Mouse (Mus musculus) megakaryocyte, embryonic 14.5 days (primary cell): Measurements from ENCODE around the gene Gm5678. TPM values are rescaled to one million over a fixed set of nuclear protein-coding genes. Genes with fewer than 3 reads are reported as not detected.
"Not testable (repeated sequence)": the region's sequence is repeated elsewhere in the genome, so short reads cannot be mapped to it uniquely, and the experiment has no call there.

ENCODE experiments used
- H3K27me3 ChIP-seq: replicated peaks from 2 replicates; pipeline ENCODE3; 2012; ENCODE audit warnings: inconsistent platforms
- H3K36me3 ChIP-seq: replicated peaks from 2 replicates; pipeline ENCODE3; 2012; ENCODE audit warnings: low read length, inconsistent platforms, mixed read lengths
- H3K4me1 ChIP-seq: 2 replicates; pipeline ENCODE4 v1.6.1; 2012; ENCODE audit warnings: inconsistent platforms
- H3K4me3 ChIP-seq: replicated peaks from 2 replicates; pipeline ENCODE3; 2012; ENCODE audit warnings: moderate library complexity, mild to moderate bottlenecking, inconsistent platforms
- H3K9me3 ChIP-seq: 2 replicates; pipeline ENCODE4 v1.6.1; 2012; ENCODE audit warnings: inconsistent platforms
- FLI1 ChIP-seq: IDR thresholded peaks from 2 replicates; pipeline ENCODE4 v1.6.1; 2012; ENCODE audit warnings: low read length, inconsistent platforms, mixed read lengths
- GATA1 ChIP-seq: IDR thresholded peaks from 3 replicates; pipeline ENCODE4 v1.6.1; 2012; ENCODE audit warnings: mixed read lengths, low read length, inconsistent platforms, borderline replicate concordance
- polyA plus RNA-seq: library from polyadenylated mRNA; stranded (reverse); fragments of >175 nt; gene quantifications from 2 replicates; pipeline ENCODE4 v1.2.3, GENCODE M21; 2012; ENCODE audit warnings: low replicate concordance; ENCODE audit not compliant: insufficient read depth

Gene Gm5678
- polyA plus RNA-seq, 1 experiment = not detected

GRCm38 (mm10) chr16:93648441-93649183 is 20.7 kb downstream of the Gm5678 start:
- no peak for TF ChIP-seq FLI1
- H3K9me3 ChIP-seq = no peaks in the 10 kb centered on the region
- no peaks in the 10 kb centered on the region for H3K36me3 ChIP-seq
- no peaks in the 10 kb centered on the region for H3K4me1 ChIP-seq
- no peak overlapping the region for H3K4me3 ChIP-seq
- H3K27me3 ChIP-seq = peaks cover 29% of the 10 kb centered on the region

DNA sequence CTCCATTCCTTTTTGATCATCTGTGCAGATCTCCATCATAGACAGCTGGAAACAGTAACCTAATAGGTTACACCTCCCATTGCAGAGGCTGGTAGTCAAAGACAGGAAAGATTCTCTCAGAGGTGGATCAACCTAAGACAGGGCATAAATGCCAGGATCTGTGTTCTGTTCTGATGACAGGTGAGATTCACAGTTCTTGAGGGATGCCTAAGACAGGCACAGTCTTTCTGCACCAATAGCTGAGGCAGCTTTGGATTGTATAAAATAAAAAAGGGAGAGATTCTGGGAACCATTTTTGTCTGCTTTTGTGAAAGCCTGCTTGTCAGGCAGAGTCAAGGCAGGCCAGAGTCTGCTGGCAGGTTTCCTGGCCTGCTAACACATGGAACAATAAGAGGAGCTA is 40.1 kb downstream of the Gm5678 start:
- Histone ChIP-seq H3K4me3 (no peak overlapping the region), H3K36me3 (no peaks in the 10 kb centered on the region)
- no peak for TF ChIP-seq GATA1
- no peak for TF ChIP-seq FLI1

GRCm38 (mm10) chr16:93669521-93669920 is 41.6 kb downstream of the Gm5678 start:
- Histone ChIP-seq H3K4me1 (no peaks in the 10 kb centered on the region), H3K36me3 (no peaks in the 10 kb centered on the region), H3K27me3 (no peaks in the 10 kb centered on the region), H3K4me3 (no peak overlapping the region), H3K9me3 (peaks cover 19% of the 10 kb centered on the region)
- TF ChIP-seq FLI1 = no peak

More for the DNA sequence above, 40.1 kb downstream of the Gm5678 start:
- no peaks in the 10 kb centered on the region for H3K27me3 ChIP-seq
- H3K9me3 ChIP-seq = peaks cover 19% of the 10 kb centered on the region
- H3K4me1 ChIP-seq = no peaks in the 10 kb centered on the region

- peaks cover 19% of the 10 kb centered on the region for H3K9me3 ChIP-seq
- not testable (repeated sequence) for H3K4me1 ChIP-seq, H3K27me3 ChIP-seq, H3K4me3 ChIP-seq, H3K36me3 ChIP-seq
Measured at GRCm38 (mm10) chr16:93670466-93670865, 42.6 kb downstream of the Gm5678 start.

- H3K4me1 ChIP-seq = no peaks in the 10 kb centered on the region
- TF ChIP-seq GATA1 (no peak), FLI1 (no peak)
- H3K27me3 ChIP-seq = peaks cover 8% of the 10 kb centered on the region
- H3K36me3 ChIP-seq = no peaks in the 10 kb centered on the region
- peaks cover 21% of the 10 kb centered on the region for H3K9me3 ChIP-seq
- no peak overlapping the region for H3K4me3 ChIP-seq
Measured at GRCm38 (mm10) chr16:93671064-93671463, 43.2 kb downstream of the Gm5678 start.

DNA sequence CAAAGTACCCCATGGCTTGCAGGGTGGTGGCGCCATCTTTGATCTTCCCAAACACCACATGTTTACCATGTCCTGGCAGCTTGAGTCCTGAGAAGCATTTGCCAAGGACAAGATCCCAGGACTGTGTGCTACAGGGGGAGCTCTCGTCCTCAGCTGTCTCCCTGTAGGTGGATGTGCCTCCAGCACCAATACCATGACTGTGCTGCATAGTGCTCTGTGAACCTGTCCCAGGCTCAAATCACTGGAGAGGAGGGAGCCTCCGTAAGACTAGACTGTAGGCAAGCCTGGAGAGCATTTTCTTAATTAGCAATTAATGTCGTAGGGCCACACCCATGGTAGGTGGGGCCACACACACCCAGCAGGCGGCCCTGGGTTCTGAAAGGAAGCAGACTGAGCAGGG is 48.5 kb downstream of the Gm5678 start:
- Histone ChIP-seq H3K4me1 (no peaks in the 10 kb centered on the region), H3K36me3 (no peaks in the 10 kb centered on the region), H3K4me3 (no peak overlapping the region), H3K27me3 (peaks cover 49% of the 10 kb centered on the region), H3K9me3 (peaks cover 24% of the 10 kb centered on the region)
- no peak for TF ChIP-seq FLI1
- no peak for TF ChIP-seq GATA1

DNA sequence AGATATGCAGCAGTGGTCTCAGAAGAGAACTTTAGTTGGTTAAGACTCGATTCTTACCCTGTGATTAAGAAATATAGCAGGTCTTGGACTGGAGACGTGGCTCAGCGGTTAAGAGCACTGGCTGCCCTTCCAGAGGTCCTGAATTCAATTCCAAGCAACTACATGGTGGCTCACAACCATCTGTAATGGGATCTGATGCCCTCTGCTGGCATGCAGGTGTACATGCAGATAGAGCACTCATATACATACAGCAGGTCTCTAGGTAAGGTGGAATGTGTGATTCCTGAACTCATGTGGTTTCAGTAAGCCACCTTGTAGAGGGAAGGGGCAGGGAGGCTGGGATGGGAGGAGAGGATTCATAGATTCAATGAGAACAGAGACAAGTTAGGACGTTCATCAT is 50.3 kb downstream of the Gm5678 start:
- TF ChIP-seq GATA1 = no peak
- TF ChIP-seq FLI1 = no peak
- Histone ChIP-seq H3K4me1 (peaks cover 13% of the 10 kb centered on the region), H3K27me3 (peaks cover 67% of the 10 kb centered on the region), H3K4me3 (no peak overlapping the region), H3K36me3 (no peaks in the 10 kb centered on the region), H3K9me3 (peaks cover 33% of the 10 kb centered on the region)

DNA sequence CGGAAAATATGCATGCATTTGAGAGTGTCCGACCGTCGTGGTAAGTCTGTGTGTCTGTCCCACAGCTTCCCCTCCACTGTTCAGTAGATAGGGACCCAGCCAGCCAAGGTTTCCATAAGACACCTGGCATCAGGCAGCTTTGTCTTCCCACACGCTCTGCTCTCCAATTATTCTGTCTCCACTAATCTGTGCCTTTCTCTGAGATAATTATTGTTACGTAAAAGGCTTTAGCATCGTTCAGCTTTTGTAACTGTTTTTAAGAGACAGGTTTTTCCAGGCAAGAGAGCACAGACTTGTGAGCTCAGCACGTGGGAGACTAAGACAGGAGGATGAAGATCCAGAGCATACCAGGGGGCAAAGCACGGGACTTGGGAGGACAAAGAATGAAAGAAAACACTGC is 51.3 kb downstream of the Gm5678 start:
- TF ChIP-seq GATA1 = no peak
- Histone ChIP-seq H3K9me3 (peaks cover 33% of the 10 kb centered on the region), H3K27me3 (peaks cover 77% of the 10 kb centered on the region)

More for the DNA sequence above, 51.3 kb downstream of the Gm5678 start:
- H3K36me3 ChIP-seq = no peaks in the 10 kb centered on the region
- peaks cover 23% of the 10 kb centered on the region for H3K4me1 ChIP-seq
- H3K4me3 ChIP-seq = no peak overlapping the region

Other genes with a start within 250 kb of the Gm5678 start
- gene Setd4, start 24.0 kb upstream of the Gm5678 start, polyA plus RNA-seq = 0.89 TPM in 1 of 2 replicates, not detected in the other
- gene Cbr1, start 22.2 kb upstream of the Gm5678 start, polyA plus RNA-seq = 11.7 and 18.8 TPM in 2 replicates
- 3.0 TPM in 1 of 2 replicates, not detected in the other for gene Cbr3, start 55.1 kb downstream of the Gm5678 start, polyA plus RNA-seq
- gene Dop1b, start 83.8 kb downstream of the Gm5678 start, polyA plus RNA-seq = 15.5 and 16.9 TPM in 2 replicates
- gene Morc3, start 204.0 kb downstream of the Gm5678 start, polyA plus RNA-seq = 2.9 TPM in 1 of 2 replicates, not detected in the other